Mouse (Mus musculus): ENCODE results near the gene Kctd5. TPM values are rescaled to one million over a fixed set of nuclear protein-coding genes. Genes with fewer than 3 reads are reported as not detected.

Gene Kctd5
- total and polyA plus RNA-seq, 2 experiments from 2014 or later = 91.4 to 106 TPM

- ATAC-seq = no peak
- H3K36me3 ChIP-seq (ENCODE audit: insufficient read depth, low read length) = no peaks in the 10 kb centered on the region
- H3K27ac ChIP-seq = no peak within 1 kb of the TSS
- 65% methylated on average over 4 of the region's 4 CpGs for WGBS
- H3K4me1 ChIP-seq (ENCODE audit: insufficient read depth, low read length) = no peaks in the 10 kb centered on the region
- no peaks in the 10 kb centered on the region for H3K27me3 ChIP-seq (ENCODE audit: insufficient read depth, low read length)
- H3K9ac ChIP-seq (replicated peaks; ENCODE audit: low read length) = no peak within 1 kb of the TSS
- no peak within 1 kb of the TSS for H3K4me3 ChIP-seq (ENCODE audit: low read length)
- H3K9me3 ChIP-seq (ENCODE audit: low read length) = no peaks in the 10 kb centered on the region
- no peak for TF ChIP-seq CTCF (IDR thresholded peaks at IDR 0.05; ENCODE audit: low read depth)
- no peak within 1 kb of the TSS for H3K4me2 ChIP-seq (ENCODE audit: low read depth, low read length)
- DNase-seq (ENCODE audit: low spot score) = no peak
These were observed 35.4 kb downstream of the Kctd5 start, which contains the start of gene Prss27 for GRCm38 (mm10) chr17:24037844-24038243. TSS of gene Prss27 (plus strand) at chr17:24038144.

- H3K27me3 ChIP-seq (ENCODE audit: insufficient read depth, low read length) = no peaks in the 10 kb centered on the region
- no peak overlapping the region for H3K4me2 ChIP-seq (ENCODE audit: low read depth, low read length)
- H3K36me3 ChIP-seq (ENCODE audit: insufficient read depth, low read length) = no peaks in the 10 kb centered on the region
- DNase-seq (ENCODE audit: low spot score) (no peak), ATAC-seq (no peak)
- TF ChIP-seq CTCF (IDR thresholded peaks at IDR 0.05; ENCODE audit: low read depth) = no peak
- WGBS = 84% methylated on average over 13 of the region's 13 CpGs
- no peak overlapping the region for H3K9ac ChIP-seq (replicated peaks; ENCODE audit: low read length)
- no peaks in the 10 kb centered on the region for H3K4me1 ChIP-seq (ENCODE audit: insufficient read depth, low read length)
- H3K27ac ChIP-seq = no peak overlapping the region
- H3K9me3 ChIP-seq (ENCODE audit: low read length) = no peaks in the 10 kb centered on the region
- H3K4me3 ChIP-seq (ENCODE audit: low read length) = no peak overlapping the region
These were observed 35.9 kb downstream of the Kctd5 start for GRCm38 (mm10) chr17:24037360-24037759.

- H3K27ac ChIP-seq = no peak overlapping the region
- DNase-seq (ENCODE audit: low spot score) (no peak), ATAC-seq (no peak)
- no peaks in the 10 kb centered on the region for H3K9me3 ChIP-seq (ENCODE audit: low read length)
- no peak overlapping the region for H3K4me2 ChIP-seq (ENCODE audit: low read depth, low read length)
- H3K36me3 ChIP-seq (ENCODE audit: insufficient read depth, low read length) = no peaks in the 10 kb centered on the region
- H3K9ac ChIP-seq (replicated peaks; ENCODE audit: low read length) = no peak overlapping the region
- peak; percentile 9; the same call in 1 of the 2 replicates for TF ChIP-seq CTCF (IDR thresholded peaks at IDR 0.05; ENCODE audit: low read depth)
- no peaks in the 10 kb centered on the region for H3K27me3 ChIP-seq (ENCODE audit: insufficient read depth, low read length)
- WGBS = 77% methylated on average over 6 of the region's 6 CpGs
- no peaks in the 10 kb centered on the region for H3K4me1 ChIP-seq (ENCODE audit: insufficient read depth, low read length)
- no peak overlapping the region for H3K4me3 ChIP-seq (ENCODE audit: low read length)
These were observed 36.3 kb downstream of the Kctd5 start for GRCm38 (mm10) chr17:24036954-24037353.

GRCm38 (mm10) chr17:24035087-24035486 lies 38.2 kb downstream of the Kctd5 start:
- Histone ChIP-seq H3K4me2 (ENCODE audit: low read depth, low read length) (no peak overlapping the region), H3K27ac (no peak overlapping the region), H3K9ac (replicated peaks; ENCODE audit: low read length) (no peak overlapping the region), H3K36me3 (ENCODE audit: insufficient read depth, low read length) (no peaks in the 10 kb centered on the region), H3K4me1 (ENCODE audit: insufficient read depth, low read length) (no peaks in the 10 kb centered on the region), H3K4me3 (ENCODE audit: low read length) (no peak overlapping the region), H3K27me3 (ENCODE audit: insufficient read depth, low read length) (no peaks in the 10 kb centered on the region), H3K9me3 (ENCODE audit: low read length) (no peaks in the 10 kb centered on the region)
- no peak for ATAC-seq
- 82% methylated on average over 7 of the region's 7 CpGs for WGBS
- DNase-seq (ENCODE audit: low spot score) = no peak
- TF ChIP-seq CTCF (IDR thresholded peaks at IDR 0.05; ENCODE audit: low read depth) = no peak

GRCm38 (mm10) chr17:24030551-24030950 lies 42.7 kb downstream of the Kctd5 start:
- Histone ChIP-seq H3K27me3 (ENCODE audit: insufficient read depth, low read length) (no peaks in the 10 kb centered on the region), H3K36me3 (ENCODE audit: insufficient read depth, low read length) (no peaks in the 10 kb centered on the region), H3K4me2 (ENCODE audit: low read depth, low read length) (no peak overlapping the region), H3K9ac (replicated peaks; ENCODE audit: low read length) (no peak overlapping the region), H3K9me3 (ENCODE audit: low read length) (no peaks in the 10 kb centered on the region), H3K4me3 (ENCODE audit: low read length) (no peak overlapping the region), H3K4me1 (ENCODE audit: insufficient read depth, low read length) (no peaks in the 10 kb centered on the region), H3K27ac (no peak overlapping the region)
- no peak for DNase-seq (ENCODE audit: low spot score)
- WGBS = 70% methylated on average over 18 of the region's 22 CpGs
- TF ChIP-seq CTCF (IDR thresholded peaks at IDR 0.05; ENCODE audit: low read depth) = no peak
- no peak for ATAC-seq

GRCm38 (mm10) chr17:24029477-24029876 lies 43.8 kb downstream of the Kctd5 start:
- Histone ChIP-seq H3K4me3 (ENCODE audit: low read length) (no peak overlapping the region), H3K36me3 (ENCODE audit: insufficient read depth, low read length) (no peaks in the 10 kb centered on the region), H3K27me3 (ENCODE audit: insufficient read depth, low read length) (no peaks in the 10 kb centered on the region), H3K27ac (no peak overlapping the region), H3K4me1 (ENCODE audit: insufficient read depth, low read length) (no peaks in the 10 kb centered on the region), H3K9ac (replicated peaks; ENCODE audit: low read length) (no peak overlapping the region), H3K9me3 (ENCODE audit: low read length) (no peaks in the 10 kb centered on the region), H3K4me2 (ENCODE audit: low read depth, low read length) (no peak overlapping the region)
- ATAC-seq (no peak), DNase-seq (ENCODE audit: low spot score) (no peak)
- no peak for TF ChIP-seq CTCF (IDR thresholded peaks at IDR 0.05; ENCODE audit: low read depth)
- WGBS = 83% methylated on average over 7 of the region's 7 CpGs

- TF ChIP-seq CTCF (IDR thresholded peaks at IDR 0.05; ENCODE audit: low read depth) = no peak
- Histone ChIP-seq H3K4me3 (ENCODE audit: low read length) (no peak overlapping the region), H3K9ac (replicated peaks; ENCODE audit: low read length) (no peak overlapping the region), H3K36me3 (ENCODE audit: insufficient read depth, low read length) (no peaks in the 10 kb centered on the region), H3K27me3 (ENCODE audit: insufficient read depth, low read length) (no peaks in the 10 kb centered on the region), H3K9me3 (ENCODE audit: low read length) (no peaks in the 10 kb centered on the region), H3K4me1 (ENCODE audit: insufficient read depth, low read length) (no peaks in the 10 kb centered on the region), H3K4me2 (ENCODE audit: low read depth, low read length) (no peak overlapping the region), H3K27ac (no peak overlapping the region)
- 78% methylated on average over 5 of the region's 5 CpGs for WGBS
- ATAC-seq (no peak), DNase-seq (ENCODE audit: low spot score) (no peak)
These were observed 51.7 kb downstream of the Kctd5 start for GRCm38 (mm10) chr17:24021375-24022199.
